ENCODE assay signal across 9 mouse cellular contexts in genomic region chr2:12053404-12054164, GRCm38 (mm10).
A peak's percentile ranks its signal among the peaks of the same experiment; 100 is the strongest.
DNase-seq lines count a peak whose midpoint lies in the region; ATAC-seq lines count a peak whose summit lies in the region.
"Had no signal": no experiment of that assay in that cellular context is flagged by ENCODE, and none has a peak within 500 bp of the region (broad histone marks: within the 10 kb centered on the region; RNA-seq: fewer than 3 reads in every experiment).

No protein-coding gene starts in this region.

- H3K9ac ChIP-seq in liver, embryonic 12.5 days = no peak overlapping the region
- no peak overlapping the region for H3K9ac ChIP-seq in heart, embryonic 12.5 days
- H3K9ac ChIP-seq in midbrain, embryonic 15.5 days = no peak overlapping the region

- 55% methylated on average over 8 of the region's 8 CpGs for WGBS in liver, embryonic 12.5 days (ENCODE audit: insufficient replicate concordance)
- WGBS in heart, embryonic 12.5 days = 52% methylated on average over 8 of the region's 8 CpGs
- WGBS in macrophage (ENCODE audit: missing documents) = 51% methylated on average over 8 of the region's 8 CpGs
- 61% methylated on average over 8 of the region's 8 CpGs for WGBS in midbrain, embryonic 15.5 days

- no peaks in the 10 kb centered on the region for H3K36me3 ChIP-seq in liver, embryonic 12.5 days
- H3K36me3 ChIP-seq in heart, embryonic 12.5 days = no peaks in the 10 kb centered on the region
- no peaks in the 10 kb centered on the region for H3K36me3 ChIP-seq in macrophage (ENCODE audit: inconsistent target)
- no peaks in the 10 kb centered on the region for H3K36me3 ChIP-seq in midbrain, embryonic 15.5 days (replicated peaks)

- no peak for ATAC-seq in liver, embryonic 12.5 days
- ATAC-seq in heart, embryonic 12.5 days (ENCODE audit: insufficient number of reproducible peaks, low FRiP score) = 0 out of 2 replicates have a peak, but pooled peaks have one; percentile 43
- no peak for ATAC-seq in monocyte, adult 5-6 weeks (replicated peaks; ENCODE audit: insufficient number of reproducible peaks, low FRiP score, low TSS enrichment, poor library complexity, severe bottlenecking)
- no peak for ATAC-seq in midbrain, embryonic 15.5 days (replicated peaks)

- H3K4me2 ChIP-seq in liver, embryonic 12.5 days = no peak overlapping the region
- no peak overlapping the region for H3K4me2 ChIP-seq in heart, embryonic 12.5 days
- H3K4me2 ChIP-seq in midbrain, embryonic 15.5 days = no peak overlapping the region

- H3K4me3 ChIP-seq in liver, embryonic 12.5 days = no peak overlapping the region
- H3K4me3 ChIP-seq in heart, embryonic 12.5 days = no peak overlapping the region
- H3K4me3 ChIP-seq in macrophage (ENCODE audit: inconsistent target) = no peak overlapping the region
- no peak overlapping the region for H3K4me3 ChIP-seq in midbrain, embryonic 15.5 days

- peak; percentile 27 for DNase-seq in adrenal gland, adult 2 months
- DNase-seq in adrenal gland, adult 8-10 months = no peak
- no peak for DNase-seq in liver
- DNase-seq: B cell, adult 2 months had no signal

- H3K4me1 ChIP-seq in liver, embryonic 12.5 days = no peaks in the 10 kb centered on the region
- peaks cover 12% of the 10 kb centered on the region; the same call in 1 of the 2 replicates for H3K4me1 ChIP-seq in heart, embryonic 12.5 days (replicated peaks)
- no peaks in the 10 kb centered on the region for H3K4me1 ChIP-seq in midbrain, embryonic 15.5 days

- H3K27me3 ChIP-seq in liver, embryonic 12.5 days (replicated peaks) = no peaks in the 10 kb centered on the region
- no peaks in the 10 kb centered on the region for H3K27me3 ChIP-seq in heart, embryonic 12.5 days (replicated peaks)
- H3K27me3 ChIP-seq in midbrain, embryonic 15.5 days (replicated peaks) = no peaks in the 10 kb centered on the region

- H3K27ac ChIP-seq in liver, embryonic 12.5 days = 0 out of 2 replicates have a peak overlapping the region, but pooled peaks have one; percentile 6
- peak overlapping the region; percentile 28 for H3K27ac ChIP-seq in heart, embryonic 12.5 days (ENCODE audit: poor library complexity, severe bottlenecking)
- H3K27ac ChIP-seq in macrophage = peak overlapping the region; percentile 87
- no peak overlapping the region for H3K27ac ChIP-seq in midbrain, embryonic 15.5 days

- H3K79me2 ChIP-seq in macrophage (ENCODE audit: inconsistent target) = no peaks in the 10 kb centered on the region

- H3K9me3 ChIP-seq in liver, embryonic 12.5 days (replicated peaks) = no peaks in the 10 kb centered on the region
- H3K9me3 ChIP-seq in heart, embryonic 12.5 days (replicated peaks) = no peaks in the 10 kb centered on the region
- H3K9me3 ChIP-seq in midbrain, embryonic 15.5 days = no peaks in the 10 kb centered on the region
